Mouse (Mus musculus) heart, embryonic 11.5 days (tissue): Measurements from ENCODE around the gene Slit3. TPM values are rescaled to one million over a fixed set of nuclear protein-coding genes. Genes with fewer than 3 reads are reported as not detected.

Experiments
- ATAC-seq: fragments of 200-750 bp; cut with Nextera tagmentation; replicated peaks from 2 replicates; pipeline ENCODE4 v1.8.0; 2017; ENCODE audit warnings: moderate library complexity; ENCODE audit not compliant: insufficient number of reproducible peaks, low FRiP score, low TSS enrichment
- H3K27ac ChIP-seq: fragments of 300-500 bp; sonication (generic); 2 replicates; pipeline ENCODE4 v1.5.1; 2014; ENCODE audit warnings: mild to moderate bottlenecking, low read depth, low read length
- H3K27me3 ChIP-seq: fragments of 300-500 bp; sonication (generic); 2 replicates; pipeline ENCODE4 v1.6.1; 2014; ENCODE audit warnings: mild to moderate bottlenecking, low read length, mixed read lengths; ENCODE audit not compliant: control insufficient read depth, insufficient read depth
- H3K36me3 ChIP-seq: fragments of 300-500 bp; sonication (generic); 2 replicates; pipeline ENCODE4 v1.6.1; 2014; ENCODE audit warnings: mild to moderate bottlenecking, low read length, moderate library complexity, mixed read lengths; ENCODE audit not compliant: control insufficient read depth, insufficient read depth
- H3K4me1 ChIP-seq: fragments of 300-500 bp; sonication (generic); 2 replicates; pipeline ENCODE4 v1.6.1; 2014; ENCODE audit warnings: low read length; ENCODE audit not compliant: control insufficient read depth, insufficient read depth
- H3K4me2 ChIP-seq: fragments of 300-500 bp; sonication (generic); 2 replicates; pipeline ENCODE4 v1.6.1; 2014; ENCODE audit warnings: mild to moderate bottlenecking, moderate library complexity
- H3K4me3 ChIP-seq: fragments of 300-500 bp; sonication (generic); 2 replicates; pipeline ENCODE4 v1.5.1; 2014; ENCODE audit warnings: low read depth, low read length
- H3K9ac ChIP-seq: fragments of 300-500 bp; sonication (generic); 2 replicates; pipeline ENCODE4 v1.6.1; 2014; ENCODE audit warnings: mild to moderate bottlenecking, low read depth, low read length, moderate library complexity
- H3K9me3 ChIP-seq: fragments of 300-500 bp; sonication (generic); replicated peaks from 2 replicates; pipeline ENCODE4 v1.6.1; 2016; ENCODE audit warnings: low read length; ENCODE audit not compliant: control insufficient read depth
- WGBS: fragments of 180-500 bp; shearing (Covaris S2); extraction: QIAGEN DNeasy Blood & Tissue Kit; methylation state at CpG from one replicate; pipeline ENCODE4 v1.1.7; 2014; ENCODE audit not compliant: insufficient replicate concordance; 5-methylcytosine and 5-hydroxymethylcytosine counted together
- microRNA counts: library from miRNA; unstranded; fragments of <30 nt; microRNA quantifications from one replicate; lab custom pipeline; 2015
- microRNA-seq: library from miRNA; unstranded; fragments of <30 nt; microRNA quantifications from one replicate; pipeline ENCODE4, GENCODE M21; 2016; ENCODE audit warnings: borderline number of aligned reads
- polyA plus RNA-seq: library from polyadenylated mRNA; unstranded; fragments of >200 nt; fragmentation: Nextera tagmentation; extraction: Ambion mirVana; gene quantifications from 2 replicates; pipeline ENCODE4 v1.2.1, GENCODE M21; 2014

The Slit3 gene
- polyA plus RNA-seq, 1 experiment from 2014 or later = 26.1 TPM

DNA sequence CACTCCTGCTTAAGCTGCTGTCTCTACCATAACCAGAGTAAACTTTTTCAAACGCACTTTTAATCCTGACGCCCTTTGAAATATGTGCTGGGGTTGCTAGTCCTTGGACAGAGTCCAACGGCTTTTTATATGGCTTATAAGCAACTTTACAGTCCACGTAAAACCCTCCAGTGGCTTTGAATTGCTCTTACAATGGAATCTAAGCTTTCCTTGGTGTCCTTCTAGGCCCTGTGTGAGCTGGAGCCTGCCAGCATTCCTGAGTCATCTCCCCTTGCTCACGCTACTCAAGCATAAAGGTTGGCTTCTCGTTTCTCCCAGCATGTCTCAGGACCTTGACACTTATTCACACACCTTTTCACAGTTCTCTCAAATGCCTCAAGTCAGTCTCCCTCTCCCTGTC, 634.5 kb downstream of the Slit3 start:
- Histone ChIP-seq H3K9me3 (no peaks in the 10 kb centered on the region), H3K4me3 (no peak overlapping the region), H3K4me2 (no peak overlapping the region), H3K36me3 (no peaks in the 10 kb centered on the region), H3K27me3 (no peaks in the 10 kb centered on the region), H3K4me1 (no peaks in the 10 kb centered on the region), H3K9ac (no peak overlapping the region), H3K27ac (no peak overlapping the region)
- 74% methylated on average over 6 of the region's 6 CpGs for WGBS
- ATAC-seq = no peak

GRCm38 (mm10) chr11:35756411-35757303, 635.6 kb downstream of the Slit3 start:
- WGBS = 77% methylated on average over 11 of the region's 11 CpGs
- Histone ChIP-seq H3K4me2 (no peak overlapping the region), H3K4me1 (no peaks in the 10 kb centered on the region), H3K36me3 (no peaks in the 10 kb centered on the region), H3K27me3 (no peaks in the 10 kb centered on the region), H3K27ac (no peak overlapping the region), H3K4me3 (no peak overlapping the region), H3K9me3 (no peaks in the 10 kb centered on the region), H3K9ac (no peak overlapping the region)
- no peak for ATAC-seq

MicroRNAs within 50 kb of the gene (microRNA counts, 519-probe panel; counts per million panel counts)
- 6,304 counts per million, percentile 81 among the panel's probes with 10 or more counts for microRNA mmu-miR-218 (lab: Ali Mortazavi, UCI)

Small RNA genes lying within 50 kb of the gene (microRNA-seq; reads per million reads assigned to microRNA genes)
- gene Mir218-2 = 62.5 reads per million, percentile 60 among the genes with 10 or more reads in this experiment
